Mouse (Mus musculus) thymus, adult 2 months (tissue): Measurements from ENCODE around the gene Lrp3.

ENCODE experiments used
- CTCF ChIP-seq: fragments of 200-500 bp; IDR thresholded peaks from 2 replicates; pipeline ENCODE4 v1.5.1; 2012; ENCODE audit warnings: mild to moderate bottlenecking, control low read depth, low read length, moderate library complexity, borderline replicate concordance; ENCODE audit not compliant: control insufficient read depth, poor library complexity, insufficient read depth; ENCODE audit errors: extremely low read depth
- POLR2A ChIP-seq: fragments of 200-500 bp; IDR thresholded peaks from 2 replicates; pipeline ENCODE4 v1.6.1; 2012; ENCODE audit warnings: mild to moderate bottlenecking, low read length, control low read depth, moderate library complexity; ENCODE audit not compliant: control insufficient read depth, poor library complexity, insufficient read depth; ENCODE audit errors: extremely low read depth

DNA sequence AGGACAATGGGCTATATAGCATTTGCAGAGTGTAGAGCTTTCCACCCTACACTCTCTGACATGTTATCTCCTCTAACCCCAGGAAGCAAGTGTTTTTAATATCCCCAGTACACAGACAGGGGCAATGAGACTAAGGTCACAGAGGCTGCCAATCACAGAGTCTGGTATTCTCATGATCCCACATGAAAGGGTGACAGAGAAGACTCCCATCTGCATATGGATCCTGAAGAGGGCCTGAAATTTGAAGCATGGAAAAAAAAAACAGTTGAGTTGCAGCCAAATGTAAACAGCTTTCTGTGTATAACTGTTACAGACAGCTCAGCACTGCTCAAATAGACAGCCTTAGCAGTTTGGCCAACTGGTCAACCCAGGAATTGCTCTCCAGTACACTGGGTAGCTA is 15.5 kb downstream of the Lrp3 start:
- TF ChIP-seq POLR2A, result no peak
- no peak for TF ChIP-seq CTCF
